Mouse (Mus musculus) kidney, postnatal 4 days (tissue): Measurements from ENCODE around the gene Atg4d.
"Not testable (repeated sequence)": the region's sequence is repeated elsewhere in the genome, so short reads cannot be mapped to it uniquely, and the experiment has no call there.

ENCODE experiments used
- DNase-seq, 2 experiments: peaks; one replicate each; pipeline ENCODE4 v3.0.0; 2021; ENCODE audit warnings: mixed read lengths in 2 of 2

Atg4d gene

GRCm38 (mm10) chr9:21275013-21275710 lies 10.1 kb downstream of the Atg4d start:
- DNase-seq: no peak

DNA sequence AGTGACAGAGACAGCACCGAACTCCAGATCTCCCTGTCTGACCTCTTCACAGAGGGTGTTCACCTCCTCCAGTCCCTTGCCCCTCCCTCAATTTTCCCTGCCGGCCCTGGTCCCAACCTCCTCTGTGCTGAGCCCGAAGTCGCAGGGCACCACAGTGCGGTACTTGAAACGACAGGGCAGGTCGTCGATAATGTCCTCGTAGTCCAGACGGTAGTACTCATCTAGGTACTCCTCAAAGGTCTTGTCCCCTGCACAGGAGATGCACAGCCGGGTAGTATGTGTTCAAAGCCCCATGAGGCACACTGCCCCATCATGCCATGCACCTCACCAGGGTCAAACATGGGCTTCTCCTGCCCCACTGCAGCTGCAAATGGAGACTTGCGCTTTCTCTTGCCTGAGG lies 10.6 kb downstream of the Atg4d start:
- no peak for DNase-seq

DNA sequence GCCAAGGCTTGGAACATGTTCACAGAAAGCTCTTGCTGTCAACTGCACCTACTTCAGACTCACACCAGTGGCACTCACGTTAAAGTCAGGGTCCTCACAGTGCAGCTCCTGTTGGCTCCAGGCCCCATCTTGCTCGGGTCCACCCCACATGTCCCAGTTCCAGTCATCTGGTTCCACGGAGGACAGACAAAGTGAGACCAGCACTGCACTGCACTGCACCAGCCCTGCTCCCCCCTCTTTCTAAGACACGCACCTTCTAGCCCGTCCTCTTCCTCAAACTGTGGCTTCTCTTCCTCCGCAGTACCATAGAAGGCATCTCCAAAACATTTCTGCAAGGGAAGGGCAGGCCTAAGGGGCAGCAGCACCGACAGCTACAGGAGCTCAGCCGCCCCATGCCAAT lies 11.2 kb downstream of the Atg4d start:
- DNase-seq: no peak

- no peak for DNase-seq
These were observed 12.7 kb downstream of the Atg4d start for GRCm38 (mm10) chr9:21277776-21278175.

DNA sequence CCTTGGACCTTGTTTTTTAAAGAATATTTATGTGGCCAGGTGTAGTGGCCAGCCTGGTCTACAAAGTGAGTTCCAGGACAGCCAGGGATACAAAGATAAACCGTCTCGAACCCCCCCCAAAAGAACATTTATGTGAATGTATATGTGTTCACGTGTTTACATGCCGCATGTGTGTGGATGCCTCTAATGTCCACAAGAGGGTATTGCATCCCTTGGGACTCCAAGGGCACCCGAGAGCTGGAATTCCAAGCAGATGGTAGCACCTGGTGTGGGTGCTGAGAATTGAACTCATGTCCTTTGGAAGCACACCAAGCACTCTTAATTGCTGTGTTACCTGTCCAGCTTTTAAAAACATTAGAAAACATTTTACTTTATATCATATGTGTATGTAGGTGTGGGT lies 18.5 kb downstream of the Atg4d start:
- DNase-seq: no peak

GRCm38 (mm10) chr9:21283994-21284393 lies 18.9 kb downstream of the Atg4d start:
- DNase-seq: peak in 1 of 2 experiments; percentile 24

DNA sequence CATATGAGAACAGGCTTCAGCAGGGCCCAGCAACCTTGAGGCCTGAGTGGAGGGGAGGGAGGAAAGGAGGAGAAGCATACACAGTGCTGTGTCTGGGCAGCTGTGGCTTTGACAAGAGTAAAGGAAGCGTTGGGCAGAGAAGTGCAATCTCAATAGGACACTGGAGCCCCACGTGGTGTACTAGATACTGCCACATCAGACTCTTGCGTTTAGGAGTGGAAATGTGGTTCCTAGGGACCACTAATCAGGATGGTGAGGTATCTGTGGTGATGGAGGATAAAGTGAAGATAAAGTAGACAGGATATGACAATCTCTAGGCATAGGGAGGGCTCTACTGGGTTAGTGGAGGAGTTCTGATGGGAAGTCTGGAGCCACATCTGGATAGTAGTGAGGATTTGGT lies 21.7 kb downstream of the Atg4d start:
- no peak for DNase-seq

- peak; percentile 98 for DNase-seq
These were observed 22.7 kb downstream of the Atg4d start, which contains the start of gene Kri1 for GRCm38 (mm10) chr9:21287571-21288402. Gene Kri1, minus strand, starts transcription at chr9:21287969.

GRCm38 (mm10) chr9:21288404-21289336 lies 23.6 kb downstream of the Atg4d start:
- DNase-seq: peak in 1 of 2 experiments; percentile 42

- no peak for DNase-seq
These were observed 24.2 kb downstream of the Atg4d start for GRCm38 (mm10) chr9:21289337-21289671.

DNA sequence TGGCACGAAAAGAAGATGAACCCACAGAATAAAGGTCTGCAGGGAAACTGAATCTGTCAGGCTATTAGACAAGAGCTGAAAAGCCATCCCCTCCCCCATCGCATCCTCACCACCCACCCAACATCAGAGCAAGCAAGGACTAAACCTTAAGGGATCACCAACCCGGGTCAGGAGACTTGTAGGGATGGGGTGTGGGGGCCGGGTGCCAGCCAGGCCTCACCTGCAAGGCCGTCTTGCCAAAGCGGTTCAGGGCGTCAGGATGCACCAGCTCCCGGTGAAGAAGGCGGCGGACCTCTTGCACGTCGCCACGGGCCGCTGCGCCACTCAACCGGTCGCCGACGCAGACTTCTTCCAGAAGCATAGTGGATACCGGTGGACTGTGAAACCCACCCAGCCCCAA lies 25.5 kb downstream of the Atg4d start:
- DNase-seq: no peak

DNA sequence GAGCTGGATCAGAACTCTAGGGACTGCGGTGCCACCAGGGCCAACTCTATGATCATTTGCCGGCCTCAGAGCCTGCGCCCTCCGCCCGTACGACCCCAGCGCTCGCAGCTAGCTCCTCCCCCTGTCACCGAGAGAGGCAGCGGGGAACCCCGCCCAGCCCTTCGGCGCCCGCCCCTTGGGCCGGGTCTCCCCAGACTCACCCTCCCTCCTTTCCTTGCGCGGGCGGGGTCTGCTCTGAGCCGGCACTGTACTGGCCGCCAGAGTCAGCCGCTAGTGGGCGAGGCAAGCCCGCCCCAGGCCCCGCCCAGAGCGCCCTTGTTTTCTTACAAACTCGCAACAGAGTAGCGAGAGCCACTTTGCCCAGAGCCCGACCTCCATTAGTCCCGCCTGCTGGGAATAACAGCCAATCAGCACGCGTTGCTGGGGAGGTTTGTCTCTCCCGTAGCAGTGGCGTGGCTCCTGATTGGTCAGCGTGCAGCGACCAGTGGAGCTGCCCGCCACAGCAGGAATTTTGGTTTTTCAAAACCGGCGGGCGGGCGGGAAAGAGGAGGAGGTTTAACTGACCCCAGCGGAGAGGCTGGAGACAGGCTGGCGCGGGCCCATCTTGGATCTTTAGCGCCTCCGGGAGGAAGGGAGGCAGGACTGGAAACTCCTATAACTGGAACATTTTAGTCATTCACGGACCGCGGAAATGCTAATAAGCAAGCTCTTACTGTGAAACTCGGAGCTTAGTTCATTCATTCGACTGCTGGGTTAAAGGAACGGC lies 26.1 kb downstream of the Atg4d start, which contains the start of gene Cdkn2d:
Gene Cdkn2d, minus strand, starts transcription at position 386 of the 766 bp plus-strand sequence.
- DNase-seq: peak; percentile 100

DNA sequence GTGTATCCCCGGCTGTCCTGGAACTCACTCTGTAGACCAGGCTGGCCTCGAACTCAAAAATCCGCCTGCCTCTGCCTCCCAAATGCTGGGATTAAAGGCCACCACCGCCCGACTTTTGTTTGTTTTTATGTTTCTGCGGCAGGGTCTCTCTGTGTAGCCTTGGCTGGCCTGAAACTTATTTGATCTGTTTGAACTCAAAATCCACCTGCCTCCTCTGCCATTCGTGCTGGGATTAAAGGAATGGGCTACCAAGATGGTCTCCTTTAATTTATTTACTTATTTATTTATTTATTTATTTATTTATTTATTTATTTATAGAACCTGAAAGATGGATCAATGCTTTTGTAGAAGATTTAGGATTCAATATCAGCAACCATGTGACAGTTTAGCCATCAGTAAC lies 26.8 kb downstream of the Atg4d start:
- DNase-seq: not testable (repeated sequence)

DNA sequence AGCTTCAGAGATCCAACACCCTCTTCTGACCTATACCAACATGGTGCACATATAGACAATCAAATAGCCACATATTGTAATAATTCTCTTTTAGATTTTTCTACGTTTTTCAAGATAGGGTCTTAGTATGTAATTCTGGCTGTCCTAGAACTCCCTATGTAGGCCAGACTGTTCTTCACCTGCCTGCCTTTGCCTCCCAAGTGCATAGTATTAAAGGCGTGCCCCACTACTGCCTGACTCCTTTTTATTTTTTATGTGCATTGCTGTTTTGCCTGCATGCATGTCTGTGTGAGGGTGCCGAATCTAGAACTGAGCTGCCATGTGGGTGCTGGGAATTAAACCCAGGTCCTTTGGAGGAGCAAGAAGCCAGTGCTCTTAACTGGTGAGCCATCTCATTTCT lies 27.2 kb downstream of the Atg4d start:
- no peak for DNase-seq

GRCm38 (mm10) chr9:21299014-21299413 lies 33.9 kb downstream of the Atg4d start:
- no peak for DNase-seq

DNA sequence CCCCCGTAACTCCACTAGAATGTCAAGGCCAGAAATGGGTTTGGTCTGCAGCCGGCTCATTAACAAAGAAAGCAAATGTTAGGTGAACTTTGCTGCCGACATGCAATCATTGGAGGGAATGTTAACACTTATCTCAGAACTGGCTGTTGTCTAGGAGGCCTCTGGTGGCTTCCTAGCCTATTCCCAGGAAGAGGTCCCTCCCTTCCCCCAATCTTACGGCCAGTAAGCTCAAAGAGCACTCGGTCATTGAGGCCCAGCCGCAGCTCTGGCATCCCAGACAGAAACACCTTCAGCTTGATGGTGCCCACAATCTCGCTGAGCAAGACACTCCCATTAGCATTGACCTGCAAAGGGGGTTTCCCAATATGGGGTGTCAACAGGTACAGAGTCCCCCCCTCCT lies 40.0 kb downstream of the Atg4d start:
- no peak for DNase-seq

DNA sequence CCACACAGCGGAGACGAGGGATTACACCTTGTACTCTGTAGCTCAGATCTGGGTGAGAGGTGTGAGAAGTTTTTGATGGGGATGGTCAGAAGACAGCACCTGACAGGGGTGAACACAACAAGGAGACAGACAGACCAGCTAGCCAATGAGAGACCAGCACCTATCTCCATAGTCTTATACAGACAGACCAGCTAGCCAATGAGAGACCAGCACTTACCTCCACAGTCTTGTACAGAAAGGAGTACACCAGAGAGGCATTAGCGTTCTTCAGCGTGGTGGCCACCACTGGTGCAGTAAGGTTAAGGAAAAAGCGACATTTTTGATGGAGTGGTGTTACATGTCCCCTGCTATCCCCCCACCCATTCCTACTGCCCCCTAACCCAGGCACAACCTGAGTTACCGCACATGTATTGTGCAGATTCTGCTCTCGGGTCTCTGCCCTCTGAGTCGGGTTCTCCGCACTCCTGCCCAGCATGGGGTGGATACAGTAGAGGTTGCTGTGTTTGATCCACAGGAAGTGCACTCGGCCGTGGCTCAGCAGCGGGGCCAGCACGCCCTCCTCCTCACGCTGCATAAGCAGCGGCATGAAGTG lies 44.2 kb downstream of the Atg4d start:
- DNase-seq: peak in 1 of 2 experiments; percentile 60

DNA sequence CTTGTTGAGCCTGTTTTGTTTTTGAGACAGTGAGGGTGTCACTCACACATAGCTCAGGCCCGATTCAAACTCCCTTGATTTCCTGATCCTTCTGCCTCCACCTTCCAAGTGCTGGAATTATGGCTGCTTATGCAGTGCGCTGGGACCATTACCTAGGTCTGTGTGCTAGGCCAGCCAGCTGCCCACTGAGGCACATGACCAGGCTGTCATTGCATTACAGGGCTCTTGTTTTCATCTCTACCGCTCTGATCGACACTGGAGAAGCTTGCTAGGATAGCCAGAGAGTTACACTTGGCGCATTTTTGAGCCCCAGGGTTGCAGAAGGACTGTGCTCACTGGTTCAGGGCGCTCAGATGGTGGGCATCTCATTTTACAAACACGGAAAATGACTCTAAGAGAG lies 46.6 kb downstream of the Atg4d start:
- no peak for DNase-seq

- peak; percentile 66 to 76 for DNase-seq
These were observed 47.0 kb downstream of the Atg4d start, which contains the start of gene Ap1m2 for GRCm38 (mm10) chr9:21312134-21312533. Gene Ap1m2, minus strand, starts transcription at chr9:21312337.

- DNase-seq: peak; percentile 93 to 94
These were observed 48.3 kb downstream of the Atg4d start for GRCm38 (mm10) chr9:21313394-21313793.

DNA sequence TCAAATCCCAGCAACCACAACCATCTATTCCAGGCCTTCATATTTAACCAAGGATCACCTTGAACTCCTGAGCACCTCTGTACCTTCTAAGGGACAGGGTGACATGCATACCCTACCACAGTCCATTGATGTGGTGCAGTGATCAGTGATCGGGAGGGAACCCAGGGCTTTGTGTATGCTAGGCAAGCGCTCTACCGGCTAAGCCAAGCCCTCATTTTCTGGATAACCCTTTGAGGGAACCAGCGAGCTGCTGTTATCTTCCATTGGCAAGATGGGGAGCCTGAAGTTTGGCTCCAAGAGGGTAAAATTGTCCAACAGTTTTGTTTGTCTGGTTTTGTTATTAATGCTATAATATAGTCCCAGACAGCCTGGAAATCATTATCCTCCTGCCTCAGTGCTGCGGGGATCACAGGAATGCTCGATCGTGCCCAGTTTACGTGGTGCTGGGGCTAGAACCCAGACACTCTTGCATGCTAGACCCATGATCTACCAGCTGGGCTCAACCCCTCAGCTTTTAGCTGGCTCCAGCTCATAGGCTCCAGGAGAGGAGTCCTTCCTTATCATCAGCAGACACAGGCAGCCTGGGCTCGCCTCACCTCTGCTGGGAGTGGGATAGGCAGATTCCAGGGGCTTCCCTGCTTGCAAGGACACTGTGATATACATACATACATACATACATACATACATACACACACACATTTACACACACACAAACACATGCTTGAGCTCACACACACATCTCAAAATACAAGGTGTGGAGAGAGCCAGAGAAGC lies 49.5 kb downstream of the Atg4d start:
- DNase-seq: no peak
